Mouse (Mus musculus) cerebellum, adult 2 months (tissue): ENCODE results near the gene Tox2. TPM values are rescaled to one million over a fixed set of nuclear protein-coding genes. Genes with fewer than 3 reads are reported as not detected.

Experiments used
- DNase-seq, 2 experiments: peaks; one replicate each; pipeline ENCODE4 v3.0.0; 2021
- H3K27ac ChIP-seq: fragments of 200-500 bp; 2 replicates; pipeline ENCODE4 v1.5.1; 2012; ENCODE audit warnings: low read length, control low read depth, inconsistent platforms; ENCODE audit not compliant: insufficient read depth
- H3K27me3 ChIP-seq: fragments of 200-500 bp; 2 replicates; pipeline ENCODE4 v1.6.1; 2012; ENCODE audit warnings: inconsistent platforms, mild to moderate bottlenecking, low read length, moderate library complexity; ENCODE audit not compliant: control insufficient read depth, insufficient read depth
- H3K4me1 ChIP-seq: fragments of 200-500 bp; 2 replicates; pipeline ENCODE4 v1.6.1; 2011; ENCODE audit warnings: low read length; ENCODE audit not compliant: control insufficient read depth, insufficient read depth
- H3K4me3 ChIP-seq: fragments of 200-500 bp; replicated peaks from 2 replicates; pipeline ENCODE3; 2011; ENCODE audit warnings: mild to moderate bottlenecking, low read depth, low read length, control low read depth; ENCODE audit not compliant: insufficient read depth
- CTCF ChIP-seq: fragments of 200-500 bp; IDR thresholded peaks from 2 replicates; pipeline ENCODE4 v1.5.1; 2011; ENCODE audit warnings: low read depth, mild to moderate bottlenecking, control low read depth, low read length, moderate library complexity, borderline replicate concordance; ENCODE audit not compliant: insufficient read depth
- POLR2A ChIP-seq: fragments of 200-500 bp; IDR thresholded peaks from 2 replicates; pipeline ENCODE4 v1.6.1; 2011; ENCODE audit warnings: low read length, control low read depth, borderline replicate concordance; ENCODE audit not compliant: insufficient read depth
- WGBS: fragments of 180-500 bp; shearing (Covaris S2); methylation state at CpG from one replicate; pipeline ENCODE4 v1.1.7; 2018; 5-methylcytosine and 5-hydroxymethylcytosine counted together
- polyA plus RNA-seq: library from polyadenylated mRNA; depleted of rRNA; stranded (reverse); fragments of >200 nt; gene quantifications from 2 replicates; pipeline ENCODE4 v1.2.3, GENCODE M21; 2012

The Tox2 gene
- polyA plus RNA-seq, 1 experiment, result 27.3 TPM

DNA sequence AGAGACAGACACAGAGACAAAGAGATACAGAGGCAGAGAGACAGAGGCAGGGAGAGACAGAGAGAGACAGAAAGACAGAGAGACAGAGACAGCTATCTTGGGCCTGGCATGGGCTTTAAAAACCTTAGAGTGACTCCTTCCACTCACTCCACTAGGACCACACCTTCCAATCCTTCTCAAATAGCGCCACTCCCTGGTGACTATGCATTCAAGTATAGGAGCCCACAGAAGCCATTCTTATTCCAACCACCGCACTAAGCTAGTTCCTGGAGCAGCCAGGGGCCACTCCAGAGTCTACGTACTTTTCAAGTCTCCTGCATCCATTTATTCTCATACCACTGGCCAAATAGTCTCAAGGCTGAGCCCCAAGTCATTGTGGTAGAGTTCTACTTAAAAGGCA, 115.9 kb downstream of the Tox2 start:
- no peaks in the 10 kb centered on the region for H3K27me3 ChIP-seq
- TF ChIP-seq CTCF, result no peak
- TF ChIP-seq POLR2A, result no peak
- H3K4me1 ChIP-seq, result peaks cover 5% of the 10 kb centered on the region
- H3K27ac ChIP-seq, result no peak overlapping the region
- WGBS, result 87% methylated on average over 3 of the region's 3 CpGs
- H3K4me3 ChIP-seq, result no peak overlapping the region
- DNase-seq, result no peak

DNA sequence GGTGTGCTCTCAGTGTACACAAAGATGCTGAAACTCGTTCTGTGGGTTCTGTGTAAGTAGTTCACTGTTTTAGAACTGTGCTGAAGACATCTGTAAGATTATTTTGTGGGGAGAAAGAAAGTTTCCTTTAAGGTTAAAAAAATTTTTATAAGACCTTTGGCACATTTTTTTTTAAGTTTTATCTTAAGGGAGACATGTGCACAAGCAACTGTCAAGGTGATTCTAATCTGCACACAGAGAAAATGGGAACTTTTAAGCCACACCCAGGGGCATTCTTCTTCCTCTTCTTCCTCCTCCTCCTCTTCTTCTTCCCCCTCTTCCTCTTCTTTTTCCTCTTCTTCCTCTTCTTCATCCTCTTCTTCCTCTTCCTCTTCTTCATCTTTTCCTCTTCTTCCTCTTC, 120.2 kb downstream of the Tox2 start:
- Histone ChIP-seq H3K4me1 (no peaks in the 10 kb centered on the region), H3K4me3 (no peak overlapping the region), H3K27ac (no peak overlapping the region), H3K27me3 (no peaks in the 10 kb centered on the region)
- WGBS, result 46% methylated on average over 1 of the region's 1 CpGs
- TF ChIP-seq CTCF, result no peak
- TF ChIP-seq POLR2A, result no peak
- DNase-seq, result no peak

DNA sequence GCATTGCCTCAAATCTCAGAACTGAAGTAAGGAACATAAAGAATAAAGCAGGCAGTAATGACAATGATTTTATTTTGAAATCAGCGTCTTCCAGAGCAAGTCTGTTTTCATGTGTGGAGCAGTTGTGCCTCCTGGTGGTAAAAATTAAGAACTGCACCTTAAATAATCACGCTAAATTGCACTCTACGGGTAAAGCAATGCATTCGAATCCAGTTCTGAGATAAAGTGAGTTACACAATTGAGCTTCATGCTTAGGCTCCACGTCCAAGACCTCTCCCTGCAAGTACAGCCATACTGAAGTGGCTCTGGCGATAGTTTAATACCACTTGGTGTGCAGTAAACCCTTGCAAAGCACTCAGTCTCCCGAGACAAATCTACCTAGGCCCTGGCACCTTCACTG, 127.8 kb downstream of the Tox2 start:
- Histone ChIP-seq H3K4me1 (peaks cover 13% of the 10 kb centered on the region), H3K27ac (no peak overlapping the region)
- 27% methylated on average over 7 of the region's 7 CpGs for WGBS

DNA sequence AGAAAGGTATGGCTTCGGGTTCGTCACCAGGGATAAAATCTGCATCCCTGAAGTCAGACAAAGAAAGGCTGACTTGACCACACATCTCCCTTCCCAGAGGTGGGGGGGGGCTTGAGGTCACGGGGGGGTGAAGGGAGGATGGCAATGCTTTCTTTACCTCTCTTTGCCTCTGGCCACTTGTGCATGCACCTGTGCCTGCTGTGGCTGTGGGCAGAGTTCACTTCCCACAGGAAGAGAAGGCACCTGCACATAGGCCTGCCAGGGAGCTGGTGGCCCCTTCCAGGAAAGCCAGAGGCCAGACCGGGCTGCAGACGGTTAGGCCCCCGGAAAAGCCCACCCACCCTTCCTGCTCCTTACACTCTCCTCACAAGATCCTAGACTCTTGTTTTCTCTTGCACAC, 128.5 kb downstream of the Tox2 start:
- no peaks in the 10 kb centered on the region for H3K27me3 ChIP-seq
- TF ChIP-seq POLR2A (no peak), CTCF (no peak)
- no peak overlapping the region for H3K27ac ChIP-seq
- WGBS, result 83% methylated on average over 6 of the region's 6 CpGs
- no peak for DNase-seq
- H3K4me1 ChIP-seq, result peaks cover 13% of the 10 kb centered on the region
- H3K4me3 ChIP-seq, result no peak overlapping the region

More for the DNA sequence above, 127.8 kb downstream of the Tox2 start:
- Histone ChIP-seq H3K27me3 (no peaks in the 10 kb centered on the region), H3K4me3 (no peak overlapping the region)
- DNase-seq, result peak; percentile 11 to 24
- TF ChIP-seq CTCF (peak; percentile 44; the same call in 1 of the 2 replicates), POLR2A (no peak)

DNA sequence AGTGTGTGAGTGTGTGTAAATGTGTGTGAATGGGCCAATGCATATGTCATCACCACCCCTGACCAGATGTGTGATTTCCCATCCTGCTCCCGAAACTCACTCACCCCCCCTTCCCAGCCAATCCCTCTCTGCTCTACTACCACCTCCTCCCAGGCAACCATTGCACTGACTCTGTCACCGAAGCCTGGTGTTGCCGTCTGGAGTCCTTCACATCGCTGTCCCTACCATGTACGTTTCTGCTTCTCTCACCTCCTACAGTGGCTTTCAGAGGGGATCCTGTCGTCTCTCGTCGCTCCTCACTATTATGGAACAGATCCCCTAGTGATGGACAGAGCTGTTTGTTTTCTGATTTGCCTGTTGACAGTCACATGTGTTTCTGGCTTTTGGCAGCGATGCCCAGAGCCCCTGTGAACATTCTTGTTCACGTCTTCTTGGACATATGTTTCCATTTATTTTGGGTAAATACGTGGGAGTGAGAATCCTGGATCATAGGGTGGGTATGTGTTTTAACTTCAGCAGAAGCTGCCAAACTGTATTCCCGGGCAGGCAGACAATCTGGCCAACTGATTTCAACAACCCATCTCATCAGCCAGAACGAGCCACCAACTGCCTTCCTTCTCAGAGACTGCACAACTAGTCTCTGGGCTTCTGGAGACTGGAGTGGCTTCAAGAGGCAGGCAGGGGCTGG, 129.6 kb downstream of the Tox2 start:
- TF ChIP-seq CTCF (no peak), POLR2A (no peak)
- Histone ChIP-seq H3K27me3 (no peaks in the 10 kb centered on the region), H3K4me3 (no peak overlapping the region), H3K4me1 (peaks cover 13% of the 10 kb centered on the region), H3K27ac (no peak overlapping the region)
- peak in 1 of 2 experiments; percentile 4 for DNase-seq
- WGBS, result 15% methylated on average over 13 of the region's 13 CpGs

DNA sequence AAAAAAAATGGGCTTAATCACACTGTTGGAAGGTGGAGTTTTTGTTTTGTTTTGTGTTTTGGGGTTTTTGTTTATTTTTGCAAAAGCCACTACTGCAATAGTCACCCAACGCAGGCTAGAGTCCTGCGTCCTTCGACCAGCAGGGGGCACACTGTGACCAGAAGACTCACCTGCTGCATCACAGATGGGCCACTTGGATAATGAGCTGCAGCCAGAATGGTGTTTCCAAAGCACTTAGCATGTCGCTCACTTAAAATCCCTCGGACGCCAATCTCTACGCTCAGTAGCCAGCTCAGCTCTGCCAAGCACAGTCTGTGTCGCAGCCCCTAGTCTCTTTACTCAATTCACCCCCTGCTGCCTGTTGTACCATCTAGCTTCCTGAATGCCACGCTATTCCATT, 137.3 kb downstream of the Tox2 start:
- TF ChIP-seq CTCF, result peak; percentile 94
- no peak for TF ChIP-seq POLR2A
- Histone ChIP-seq H3K4me1 (no peaks in the 10 kb centered on the region), H3K27ac (no peak overlapping the region), H3K4me3 (no peak overlapping the region), H3K27me3 (peaks cover 1% of the 10 kb centered on the region; the same call in 1 of the 2 replicates)
- DNase-seq, result peak; percentile 42 to 56
- 3% methylated on average over 9 of the region's 9 CpGs for WGBS

DNA sequence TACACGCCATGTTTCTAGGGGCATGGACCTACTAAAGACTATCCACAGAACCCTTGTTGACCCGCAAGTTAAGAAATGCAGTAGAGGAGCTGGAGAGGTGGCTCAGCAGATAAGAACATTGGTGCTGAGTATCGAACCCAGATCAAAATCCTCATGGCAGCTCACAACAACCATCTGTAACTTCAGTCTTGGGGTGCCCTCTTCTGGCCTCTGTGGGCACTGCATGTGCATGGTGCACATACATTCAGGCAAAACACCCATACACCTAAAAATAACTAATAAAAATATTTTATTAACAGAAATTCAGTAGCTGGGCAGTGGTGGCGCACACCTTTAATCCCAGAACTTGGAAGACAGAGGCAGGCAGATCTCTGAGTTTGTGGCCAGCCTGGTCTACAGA, 140.7 kb downstream of the Tox2 start:
- H3K27ac ChIP-seq, result no peak overlapping the region
- peaks cover 1% of the 10 kb centered on the region; the same call in 1 of the 2 replicates for H3K27me3 ChIP-seq
- H3K4me3 ChIP-seq, result no peak overlapping the region
- 83% methylated on average over 4 of the region's 4 CpGs for WGBS
- no peaks in the 10 kb centered on the region for H3K4me1 ChIP-seq
- TF ChIP-seq CTCF (peak; percentile 35; the same call in 1 of the 2 replicates), POLR2A (no peak)
- DNase-seq, result peak in 1 of 2 experiments; percentile 13

DNA sequence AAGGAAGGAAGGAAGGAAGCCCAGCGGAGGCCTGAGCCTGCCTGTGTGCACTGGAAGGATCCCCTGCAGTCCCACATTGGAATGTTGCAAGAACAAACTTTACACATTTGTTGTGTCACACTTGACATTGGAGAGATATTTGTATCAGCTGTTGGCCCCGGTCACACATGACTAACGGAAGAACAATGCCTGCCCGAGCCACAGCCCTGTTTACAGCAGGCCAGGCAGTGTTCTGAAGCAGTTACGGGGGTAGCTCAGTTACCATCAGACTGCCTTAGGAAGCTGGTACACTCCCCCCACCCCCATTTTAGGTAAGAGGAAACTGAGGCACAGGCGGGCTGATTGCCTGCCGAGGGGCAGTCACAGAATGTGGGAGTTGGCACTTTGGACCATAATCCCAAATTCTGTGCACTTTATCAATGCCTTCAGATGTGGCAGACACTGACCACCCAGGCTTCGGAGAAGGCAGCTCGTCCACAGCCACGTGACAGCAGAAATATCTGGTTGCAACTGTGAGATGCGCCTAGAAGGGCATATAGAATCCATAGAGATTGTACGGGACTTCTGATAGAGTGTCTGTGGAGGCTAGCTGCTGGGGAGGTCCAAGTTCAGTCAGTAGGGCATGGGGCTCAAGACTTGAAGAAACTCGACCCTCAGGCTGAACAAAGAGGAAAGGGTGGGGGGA, 142.2 kb downstream of the Tox2 start:
- H3K27ac ChIP-seq, result no peak overlapping the region
- H3K4me3 ChIP-seq, result no peak overlapping the region
- WGBS, result 73% methylated on average over 13 of the region's 13 CpGs
- no peaks in the 10 kb centered on the region for H3K4me1 ChIP-seq
- no peak for DNase-seq
- TF ChIP-seq CTCF (no peak), POLR2A (no peak)
- H3K27me3 ChIP-seq, result no peaks in the 10 kb centered on the region; the same call in 1 of the 2 replicates
